Mouse (Mus musculus) midbrain, embryonic 14.5 days (tissue): Measurements from ENCODE around the gene Agbl3. TPM values are rescaled to one million over a fixed set of nuclear protein-coding genes. Genes with fewer than 3 reads are reported as not detected.

ENCODE experiments used
- ATAC-seq: fragments of 200-750 bp; cut with Nextera tagmentation; 2 replicates; pipeline ENCODE4 v1.8.0; 2017; ENCODE audit warnings: moderate number of reproducible peaks, moderate library complexity; ENCODE audit not compliant: low FRiP score, low TSS enrichment
- DNase-seq: peaks from one replicate; pipeline ENCODE4 v3.0.0-alpha.2; 2015
- H3K27ac ChIP-seq: fragments of 300-500 bp; sonication (generic); replicated peaks from 2 replicates; pipeline ENCODE4 v1.5.1; 2014; ENCODE audit warnings: mild to moderate bottlenecking, low read depth, low read length, moderate library complexity
- H3K27me3 ChIP-seq: fragments of 300-500 bp; sonication (generic); 2 replicates; pipeline ENCODE4 v1.6.1; 2014; ENCODE audit warnings: low read length, control low read depth, mixed read lengths; ENCODE audit not compliant: control insufficient read depth, insufficient read depth
- H3K36me3 ChIP-seq: fragments of 300-500 bp; sonication (generic); 2 replicates; pipeline ENCODE4 v1.6.1; 2014; ENCODE audit warnings: low read length, control low read depth; ENCODE audit not compliant: control insufficient read depth, insufficient read depth
- H3K4me1 ChIP-seq: fragments of 300-500 bp; sonication (generic); 2 replicates; pipeline ENCODE4 v1.6.1; 2014; ENCODE audit warnings: mild to moderate bottlenecking, antibody characterized with exemption, low read length, control low read depth; ENCODE audit not compliant: control insufficient read depth, insufficient read depth
- H3K4me2 ChIP-seq: fragments of 300-500 bp; sonication (generic); 2 replicates; pipeline ENCODE4 v1.6.1; 2014; ENCODE audit warnings: mild to moderate bottlenecking, low read length, moderate library complexity
- H3K4me3 ChIP-seq: fragments of 300-500 bp; sonication (generic); replicated peaks from 2 replicates; pipeline ENCODE4 v1.5.1; 2014; ENCODE audit warnings: low read depth, low read length
- H3K9ac ChIP-seq: fragments of 300-500 bp; sonication (generic); replicated peaks from 2 replicates; pipeline ENCODE4 v1.6.1; 2014; ENCODE audit warnings: mild to moderate bottlenecking, low read length, moderate library complexity
- H3K9me3 ChIP-seq: fragments of 300-500 bp; sonication (generic); 2 replicates; pipeline ENCODE4 v1.6.1; 2016; ENCODE audit warnings: low read length, control low read depth, mixed read lengths; ENCODE audit not compliant: control insufficient read depth
- WGBS: fragments of 180-500 bp; shearing (Covaris S2); extraction: QIAGEN DNeasy Blood & Tissue Kit; methylation state at CpG from one replicate; pipeline ENCODE4 v1.1.7; 2014; 5-methylcytosine and 5-hydroxymethylcytosine counted together
- polyA plus RNA-seq: library from polyadenylated mRNA; unstranded; fragments of >200 nt; fragmentation: Nextera tagmentation; extraction: Ambion mirVana; gene quantifications from 2 replicates; pipeline ENCODE4 v1.2.1, GENCODE M21; 2014

Gene Agbl3
- polyA plus RNA-seq, 1 experiment from 2014 or later, result 14.7 TPM

GRCm38 (mm10) chr6:34777094-34777493, 3.1 kb upstream of the Agbl3 start:
- H3K36me3 ChIP-seq, result no peaks in the 10 kb centered on the region
- no peak overlapping the region for H3K4me3 ChIP-seq
- no peaks in the 10 kb centered on the region for H3K4me1 ChIP-seq
- 89% methylated on average over 2 of the region's 2 CpGs for WGBS
- DNase-seq, result no peak
- H3K27ac ChIP-seq, result no peak overlapping the region
- no peak for ATAC-seq
- no peak overlapping the region for H3K9ac ChIP-seq
- H3K4me2 ChIP-seq, result no peak overlapping the region
- no peaks in the 10 kb centered on the region for H3K9me3 ChIP-seq
- H3K27me3 ChIP-seq, result no peaks in the 10 kb centered on the region

GRCm38 (mm10) chr6:34777981-34778668, 2.1 kb upstream of the Agbl3 start:
- ATAC-seq, result no peak

GRCm38 (mm10) chr6:34780943-34781289, 684 bp downstream of the Agbl3 start:
- ATAC-seq, result no peak
- 5% methylated on average over 13 of the region's 13 CpGs for WGBS
- H3K4me2 ChIP-seq, result peak overlapping the region; percentile 67
- DNase-seq, result no peak
- peak overlapping the region; percentile 97 for H3K27ac ChIP-seq
- H3K9ac ChIP-seq, result peak overlapping the region; percentile 92
- H3K36me3 ChIP-seq, result 0 out of 2 replicates have a peak, but pooled peaks cover 3% of the 10 kb centered on the region
- H3K27me3 ChIP-seq, result no peaks in the 10 kb centered on the region
- H3K9me3 ChIP-seq, result no peaks in the 10 kb centered on the region
- H3K4me1 ChIP-seq, result no peaks in the 10 kb centered on the region
- H3K4me3 ChIP-seq, result peak overlapping the region; percentile 64

More at GRCm38 (mm10) chr6:34777981-34778668, 2.1 kb upstream of the Agbl3 start:
- DNase-seq, result no peak
- WGBS, result 70% methylated on average over 10 of the region's 10 CpGs
- Histone ChIP-seq H3K9me3 (no peaks in the 10 kb centered on the region), H3K9ac (no peak overlapping the region), H3K4me2 (no peak overlapping the region), H3K27me3 (no peaks in the 10 kb centered on the region), H3K27ac (no peak overlapping the region), H3K36me3 (no peaks in the 10 kb centered on the region), H3K4me3 (no peak overlapping the region), H3K4me1 (no peaks in the 10 kb centered on the region)

- Histone ChIP-seq H3K27me3 (no peaks in the 10 kb centered on the region), H3K36me3 (0 out of 2 replicates have a peak, but pooled peaks cover 3% of the 10 kb centered on the region), H3K9ac (no peak overlapping the region), H3K4me1 (no peaks in the 10 kb centered on the region), H3K4me2 (no peak overlapping the region), H3K9me3 (no peaks in the 10 kb centered on the region), H3K27ac (no peak overlapping the region), H3K4me3 (no peak overlapping the region)
- ATAC-seq, result no peak
- no peak for DNase-seq
- WGBS, result 98% methylated on average over 1 of the region's 1 CpGs
These were observed 2.3 kb downstream of the Agbl3 start for GRCm38 (mm10) chr6:34782493-34782892.

GRCm38 (mm10) chr6:34796881-34797280, 16.6 kb downstream of the Agbl3 start:
- DNase-seq, result no peak
- H3K36me3 ChIP-seq, result no peaks in the 10 kb centered on the region
- H3K27ac ChIP-seq, result no peak overlapping the region
- H3K9ac ChIP-seq, result no peak overlapping the region
- H3K4me1 ChIP-seq, result no peaks in the 10 kb centered on the region
- no peaks in the 10 kb centered on the region for H3K27me3 ChIP-seq
- H3K4me2 ChIP-seq, result no peak overlapping the region
- H3K4me3 ChIP-seq, result no peak overlapping the region
- no peak for ATAC-seq
- WGBS, result 86% methylated on average over 3 of the region's 3 CpGs
- H3K9me3 ChIP-seq, result no peaks in the 10 kb centered on the region

GRCm38 (mm10) chr6:34797887-34798286, 17.7 kb downstream of the Agbl3 start:
- H3K9me3 ChIP-seq, result no peaks in the 10 kb centered on the region
- WGBS, result 86% methylated on average over 3 of the region's 3 CpGs
- no peaks in the 10 kb centered on the region for H3K4me1 ChIP-seq
- no peak overlapping the region for H3K4me3 ChIP-seq
- no peak for DNase-seq
- H3K27me3 ChIP-seq, result no peaks in the 10 kb centered on the region
- ATAC-seq, result no peak
- no peak overlapping the region for H3K4me2 ChIP-seq
- H3K9ac ChIP-seq, result no peak overlapping the region
- no peaks in the 10 kb centered on the region for H3K36me3 ChIP-seq
- no peak overlapping the region for H3K27ac ChIP-seq

GRCm38 (mm10) chr6:34805582-34805981, 25.4 kb downstream of the Agbl3 start:
- H3K4me2 ChIP-seq, result no peak overlapping the region
- H3K9me3 ChIP-seq, result no peaks in the 10 kb centered on the region
- H3K4me1 ChIP-seq, result no peaks in the 10 kb centered on the region
- 80% methylated on average over 2 of the region's 2 CpGs for WGBS
- no peaks in the 10 kb centered on the region for H3K27me3 ChIP-seq
- no peak overlapping the region for H3K9ac ChIP-seq
- no peak overlapping the region for H3K27ac ChIP-seq
- H3K4me3 ChIP-seq, result no peak overlapping the region
- H3K36me3 ChIP-seq, result no peaks in the 10 kb centered on the region
- no peak for ATAC-seq
- DNase-seq, result no peak

GRCm38 (mm10) chr6:34810651-34811050, 30.4 kb downstream of the Agbl3 start:
- Histone ChIP-seq H3K27me3 (no peaks in the 10 kb centered on the region), H3K27ac (no peak overlapping the region), H3K9ac (no peak overlapping the region), H3K4me2 (no peak overlapping the region), H3K4me1 (no peaks in the 10 kb centered on the region), H3K36me3 (no peaks in the 10 kb centered on the region), H3K9me3 (no peaks in the 10 kb centered on the region), H3K4me3 (no peak overlapping the region)
- 92% methylated on average over 4 of the region's 4 CpGs for WGBS
- ATAC-seq, result no peak
- no peak for DNase-seq

- ATAC-seq, result no peak
- no peak overlapping the region for H3K4me2 ChIP-seq
- no peaks in the 10 kb centered on the region for H3K36me3 ChIP-seq
- peak; percentile 8 for DNase-seq
- no peaks in the 10 kb centered on the region for H3K9me3 ChIP-seq
- no peak overlapping the region for H3K4me3 ChIP-seq
- no peaks in the 10 kb centered on the region for H3K4me1 ChIP-seq
- no peak overlapping the region for H3K9ac ChIP-seq
- H3K27me3 ChIP-seq, result no peaks in the 10 kb centered on the region
- no peak overlapping the region for H3K27ac ChIP-seq
These were observed 44.2 kb downstream of the Agbl3 start for GRCm38 (mm10) chr6:34824406-34824805.
